Mouse (Mus musculus): Measurements from ENCODE around the gene 4930470P17Rik.

The 4930470P17Rik gene

GRCm38 (mm10) chr2:170579551-170579950 is 22.3 kb downstream of the 4930470P17Rik start:
- DNase-seq (ENCODE audit: low read depth, low spot score), result no peak

GRCm38 (mm10) chr2:170578588-170578987 is 23.2 kb downstream of the 4930470P17Rik start:
- no peak for DNase-seq (ENCODE audit: low read depth, low spot score)

GRCm38 (mm10) chr2:170577502-170577901 is 24.3 kb downstream of the 4930470P17Rik start:
- no peak for DNase-seq (ENCODE audit: low read depth, low spot score)

- no peak for DNase-seq (ENCODE audit: low read depth, low spot score)
Observed at GRCm38 (mm10) chr2:170576077-170576476, 25.7 kb downstream of the 4930470P17Rik start.

GRCm38 (mm10) chr2:170564995-170565394 is 36.8 kb downstream of the 4930470P17Rik start:
- peak; percentile 50 for DNase-seq (ENCODE audit: low read depth, low spot score)

GRCm38 (mm10) chr2:170563956-170564855 is 37.6 kb downstream of the 4930470P17Rik start:
- no peak for DNase-seq (ENCODE audit: low read depth, low spot score)

- DNase-seq (ENCODE audit: low read depth, low spot score), result peak; percentile 22
Observed at GRCm38 (mm10) chr2:170552088-170552487, 49.7 kb downstream of the 4930470P17Rik start.

GRCm38 (mm10) chr2:170550240-170550639 is 51.6 kb downstream of the 4930470P17Rik start:
- peak; percentile 90 for DNase-seq (ENCODE audit: low read depth, low spot score)

- no peak for DNase-seq (ENCODE audit: low read depth, low spot score)
Observed at GRCm38 (mm10) chr2:170549146-170549545, 52.7 kb downstream of the 4930470P17Rik start.

GRCm38 (mm10) chr2:170548046-170548445 is 53.8 kb downstream of the 4930470P17Rik start:
- no peak for DNase-seq (ENCODE audit: low read depth, low spot score)

GRCm38 (mm10) chr2:170547526-170547925 is 54.3 kb downstream of the 4930470P17Rik start:
- DNase-seq (ENCODE audit: low read depth, low spot score), result no peak

- no peak for DNase-seq (ENCODE audit: low read depth, low spot score)
Observed at GRCm38 (mm10) chr2:170545745-170546144, 56.1 kb downstream of the 4930470P17Rik start.

- no peak for DNase-seq (ENCODE audit: low read depth, low spot score)
Observed at GRCm38 (mm10) chr2:170544950-170545349, 56.9 kb downstream of the 4930470P17Rik start.

- peak; percentile 21 for DNase-seq (ENCODE audit: low read depth, low spot score)
Observed at GRCm38 (mm10) chr2:170544159-170544558, 57.7 kb downstream of the 4930470P17Rik start.

GRCm38 (mm10) chr2:170543625-170544024 is 58.2 kb downstream of the 4930470P17Rik start:
- no peak for DNase-seq (ENCODE audit: low read depth, low spot score)

GRCm38 (mm10) chr2:170539211-170539610 is 62.6 kb downstream of the 4930470P17Rik start:
- DNase-seq (ENCODE audit: low read depth, low spot score), result peak; percentile 83

- no peak for DNase-seq (ENCODE audit: low read depth, low spot score)
Observed at GRCm38 (mm10) chr2:170535841-170536240, 66.0 kb downstream of the 4930470P17Rik start.

- no peak for DNase-seq (ENCODE audit: low read depth, low spot score)
Observed at GRCm38 (mm10) chr2:170534803-170535174, 67.0 kb downstream of the 4930470P17Rik start.

- DNase-seq (ENCODE audit: low read depth, low spot score), result peak; percentile 54
Observed at GRCm38 (mm10) chr2:170534116-170534802, 67.6 kb downstream of the 4930470P17Rik start.

- DNase-seq (ENCODE audit: low read depth, low spot score), result no peak
Observed at GRCm38 (mm10) chr2:170530256-170530655, 71.6 kb downstream of the 4930470P17Rik start.

- DNase-seq (ENCODE audit: low read depth, low spot score), result no peak
Observed at GRCm38 (mm10) chr2:170529766-170530165, 72.1 kb downstream of the 4930470P17Rik start.
